ENCODE assay signal across 25 mouse cellular contexts in genomic region chr6:89066588-89066987, GRCm38 (mm10).
DNase-seq lines count a peak whose midpoint lies in the region; ATAC-seq and TF ChIP-seq lines count a peak whose summit lies in the region.
"Had no signal": no experiment of that assay in that cellular context is flagged by ENCODE, and none has a peak within 500 bp of the region (broad histone marks: within the 10 kb centered on the region; RNA-seq: fewer than 3 reads in every experiment).

No protein-coding gene starts in this region.

- 68% methylated on average over 4 of the region's 5 CpGs for WGBS in embryonic facial prominence, embryonic 14.5 days
- 32% methylated on average over 5 of the region's 5 CpGs for WGBS in midbrain, postnatal 0 days
- 65% methylated on average over 5 of the region's 5 CpGs for whole genome bisulfite sequencing in heart, embryonic 10.5 days

- H3K9ac ChIP-seq in embryonic facial prominence, embryonic 14.5 days (ENCODE audit: low read depth, low read length): no peak overlapping the region
- H3K9ac ChIP-seq in midbrain, postnatal 0 days (replicated peaks; ENCODE audit: low read length, poor library complexity, severe bottlenecking): no peak overlapping the region
- H3K9ac ChIP-seq: embryonic facial prominence, embryonic 12.5 days; forebrain, postnatal 0 days; limb, embryonic 12.5 days; liver, embryonic 12.5 days; stomach, embryonic 15.5 days had no signal

- H3K27me3 ChIP-seq in embryonic facial prominence, embryonic 14.5 days (replicated peaks; ENCODE audit: control insufficient read depth, insufficient read depth, low read length): no peaks in the 10 kb centered on the region
- H3K27me3 ChIP-seq in midbrain, postnatal 0 days (ENCODE audit: insufficient read depth, low read length): no peaks in the 10 kb centered on the region
- no peaks in the 10 kb centered on the region for H3K27me3 ChIP-seq in heart, embryonic 10.5 days (ENCODE audit: insufficient read depth, poor library complexity, severe bottlenecking)
- H3K27me3 ChIP-seq: embryonic facial prominence, embryonic 12.5 days; limb, embryonic 12.5 days; liver, embryonic 12.5 days; Patski; stomach, embryonic 15.5 days had no signal

- H3K27ac ChIP-seq in embryonic facial prominence, embryonic 14.5 days (replicated peaks; ENCODE audit: low read depth, low read length): no peak overlapping the region
- H3K27ac ChIP-seq in midbrain, postnatal 0 days (ENCODE audit: low read depth, low read length): no peak overlapping the region
- H3K27ac ChIP-seq in heart, embryonic 10.5 days: no peak overlapping the region
- H3K27ac ChIP-seq: embryonic facial prominence, embryonic 12.5 days; limb, embryonic 12.5 days; liver, embryonic 12.5 days; stomach, embryonic 15.5 days had no signal

- H3K4me1 ChIP-seq in embryonic facial prominence, embryonic 14.5 days (ENCODE audit: control insufficient read depth, insufficient read depth, low read length): no peaks in the 10 kb centered on the region
- H3K4me1 ChIP-seq in midbrain, postnatal 0 days (ENCODE audit: insufficient read depth, low read length): no peaks in the 10 kb centered on the region
- no peaks in the 10 kb centered on the region for H3K4me1 ChIP-seq in heart, embryonic 10.5 days
- H3K4me1 ChIP-seq: embryonic facial prominence, embryonic 12.5 days; limb, embryonic 12.5 days; liver, embryonic 12.5 days; megakaryocyte, embryonic 14.5 days; stomach, embryonic 15.5 days had no signal

- DNase-seq in left cerebral cortex, postnatal 4 days: peak; percentile 46
- DNase-seq in left cerebral cortex, adult 11 months (ENCODE audit: low spot score): no peak
- peak; percentile 24 to 38 for DNase-seq in B cell, adult 2 months
- peak; percentile 20 for DNase-seq in embryonic facial prominence, embryonic 14.5 days (ENCODE audit: low spot score)
- DNase-seq in midbrain, postnatal 0 days (ENCODE audit: low spot score): peak; percentile 47
- DNase-seq in kidney, adult 11 months: no peak
- no peak for DNase-seq in right cerebral cortex, adult 18-20 months
- no peak for DNase-seq in heart, embryonic 10.5 days (ENCODE audit: low spot score)
- DNase-seq: adrenal gland, postnatal 10 days; cerebellum, adult 11-12 months; cerebellum, postnatal 36 days; forebrain, postnatal 0 days; kidney, adult 8-10 months; kidney, postnatal 36 days; lung, adult 2 months; right cerebral cortex, postnatal 14 days; spleen, adult 18-20 months; thymus, adult 18-20 months; thymus, postnatal 4 days had no signal

- intact Hi-C loops in left cerebral cortex, postnatal 4 days (cut with DNase I): no loop called here

- no peak for TF ChIP-seq CTCF in midbrain, postnatal 0 days (IDR thresholded peaks at IDR 0.05)

- no peaks in the 10 kb centered on the region for H3K9me3 ChIP-seq in embryonic facial prominence, embryonic 14.5 days (ENCODE audit: control insufficient read depth, low read length)
- H3K9me3 ChIP-seq in midbrain, postnatal 0 days (ENCODE audit: low read length): no peaks in the 10 kb centered on the region
- no peaks in the 10 kb centered on the region for H3K9me3 ChIP-seq in heart, embryonic 10.5 days
- H3K9me3 ChIP-seq: limb, embryonic 12.5 days; stomach, embryonic 15.5 days had no signal

- ATAC-seq in embryonic facial prominence, embryonic 14.5 days (ENCODE audit: low read depth): no peak
- no peak; the same call in 1 of the 2 replicates for ATAC-seq in midbrain, postnatal 0 days (ENCODE audit: low FRiP score)
- ATAC-seq: forebrain, postnatal 0 days; liver, embryonic 12.5 days; Patski had no signal

- no peaks in the 10 kb centered on the region for H3K36me3 ChIP-seq in embryonic facial prominence, embryonic 14.5 days (ENCODE audit: control insufficient read depth, insufficient read depth, low read length)
- H3K36me3 ChIP-seq in midbrain, postnatal 0 days (ENCODE audit: insufficient read depth, low read length): no peaks in the 10 kb centered on the region
- H3K36me3 ChIP-seq in heart, embryonic 10.5 days: no peaks in the 10 kb centered on the region
- H3K36me3 ChIP-seq: embryonic facial prominence, embryonic 12.5 days; limb, embryonic 12.5 days; liver, embryonic 12.5 days; stomach, embryonic 15.5 days had no signal

- H3K4me3 ChIP-seq in embryonic facial prominence, embryonic 14.5 days (ENCODE audit: low read depth, low read length): no peak overlapping the region
- H3K4me3 ChIP-seq in midbrain, postnatal 0 days (ENCODE audit: low read depth, low read length): no peak overlapping the region
- H3K4me3 ChIP-seq in heart, embryonic 10.5 days: no peak overlapping the region
- H3K4me3 ChIP-seq: embryonic facial prominence, embryonic 12.5 days; limb, embryonic 12.5 days; liver, embryonic 12.5 days; stomach, embryonic 15.5 days had no signal

- H3K4me2 ChIP-seq in embryonic facial prominence, embryonic 14.5 days (ENCODE audit: low read depth, low read length): no peak overlapping the region
- no peak overlapping the region for H3K4me2 ChIP-seq in midbrain, postnatal 0 days (ENCODE audit: low read depth, low read length, poor library complexity, severe bottlenecking)
- H3K4me2 ChIP-seq: embryonic facial prominence, embryonic 12.5 days; limb, embryonic 12.5 days; liver, embryonic 12.5 days; stomach, embryonic 15.5 days had no signal

Comparison
In these comparisons a context has a peak if more than half of its experiments do, and no peak if none do; other contexts are left out.
1. DNase-seq: peak in left cerebral cortex, postnatal 4 days (single experiment), B cell, adult 2 months (2 of 2), embryonic facial prominence, embryonic 14.5 days (single experiment) and midbrain, postnatal 0 days (single experiment); none in left cerebral cortex, adult 11 months (single experiment), kidney, adult 11 months (single experiment), right cerebral cortex, adult 18-20 months (single experiment) and heart, embryonic 10.5 days (single experiment).